Mouse (Mus musculus) layer of hippocampus, adult 2 months (tissue): ENCODE measurements around the gene Atp2b1. TPM values are rescaled to one million over a fixed set of nuclear protein-coding genes. Genes with fewer than 3 reads are reported as not detected.

Source experiments
- DNase-seq, 2 experiments: peaks; one replicate each; pipeline ENCODE4 v3.0.0; 2022; ENCODE audit warnings: low spot score in 2 of 2
- H3K27ac ChIP-seq: fragments of 200-600 bp; 2 replicates; pipeline ENCODE4 v1.8.1; 2022
- H3K4me3 ChIP-seq: fragments of 200-600 bp; 2 replicates; pipeline ENCODE4 v1.8.1; 2022; ENCODE audit warnings: mild to moderate bottlenecking
- CTCF ChIP-seq: fragments of 200-600 bp; conservative IDR thresholded peaks from 2 replicates; pipeline ENCODE4 v1.8.1; 2022; ENCODE audit warnings: antibody characterized with exemption, mild to moderate bottlenecking, moderate library complexity
- total RNA-seq, 2 experiments: library from RNA; stranded (reverse); gene quantifications; 2 replicates each; pipeline ENCODE4 v1.2.3; 2021

Gene Atp2b1
- total RNA-seq, 2 experiments from 2014 or later: 1,026 to 1,053 TPM

DNA sequence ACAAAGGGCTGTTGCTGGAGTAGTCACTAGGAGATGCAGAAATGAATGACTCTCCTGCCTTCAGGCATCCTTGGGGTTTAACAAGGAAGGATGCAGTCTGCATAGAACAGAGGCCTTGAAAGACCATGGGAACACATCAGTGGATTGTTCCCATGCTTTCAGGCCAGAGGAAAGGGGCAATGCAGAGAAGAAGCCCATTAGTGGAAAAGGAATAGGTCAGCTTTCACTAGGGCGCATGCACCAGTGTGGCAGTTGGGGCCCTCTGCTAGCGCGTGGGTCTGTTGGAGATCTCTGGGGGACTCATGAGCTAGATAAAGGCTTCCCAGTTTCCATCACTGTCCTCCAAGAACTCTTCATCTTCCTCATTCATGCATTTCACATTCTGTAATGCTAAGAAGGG is 41.9 kb downstream of the Atp2b1 start:
- TF ChIP-seq CTCF: no peak
- H3K27ac ChIP-seq: peak overlapping the region; percentile 47; the same call in 1 of the 2 replicates
- no peak for DNase-seq
- H3K4me3 ChIP-seq: no peak overlapping the region

DNA sequence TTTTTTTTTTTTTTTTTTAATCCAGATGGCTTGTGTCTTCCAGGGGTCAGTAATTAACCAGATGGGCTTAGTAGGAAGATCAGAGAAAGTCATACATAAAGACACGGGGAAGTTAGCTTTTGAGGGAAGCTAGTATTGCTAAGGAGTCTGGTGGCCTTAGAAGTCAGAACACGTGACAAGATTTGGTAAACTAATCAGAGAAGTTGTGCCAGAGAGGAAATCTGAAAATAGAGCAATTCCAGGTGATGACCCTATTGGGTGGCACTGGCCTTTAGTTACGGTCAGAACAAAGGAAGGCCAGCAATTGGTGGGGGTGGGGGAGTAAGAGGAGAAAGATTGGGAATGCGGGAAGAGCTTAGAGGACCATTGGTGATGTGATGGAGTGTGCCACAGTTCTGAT is 44.5 kb downstream of the Atp2b1 start:
- no peak overlapping the region for H3K4me3 ChIP-seq
- no peak for TF ChIP-seq CTCF
- no peak for DNase-seq
- H3K27ac ChIP-seq: peak overlapping the region; percentile 77

DNA sequence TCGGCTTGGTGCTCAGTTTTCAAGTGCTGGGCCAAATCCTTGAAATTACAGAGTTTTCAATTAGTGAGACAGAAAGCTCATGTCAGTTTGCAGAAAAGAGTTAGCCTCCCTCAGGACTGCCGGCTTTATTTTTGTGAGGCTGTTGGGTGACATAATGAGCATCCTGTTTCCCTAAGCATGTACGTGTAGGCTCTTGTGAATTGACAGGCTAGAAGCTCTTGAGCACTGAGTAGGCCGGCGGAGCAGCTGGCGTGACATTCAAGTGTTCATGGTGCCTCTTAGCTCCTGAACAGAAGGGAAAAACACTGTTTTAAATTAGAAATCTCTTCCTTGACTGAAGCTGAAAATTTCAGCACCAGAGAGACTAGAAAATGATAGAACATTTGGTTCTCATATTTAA is 45.2 kb downstream of the Atp2b1 start:
- no peak overlapping the region for H3K4me3 ChIP-seq
- no peak for TF ChIP-seq CTCF
- peak; percentile 46 to 81 for DNase-seq
- peak overlapping the region; percentile 77 for H3K27ac ChIP-seq

DNA sequence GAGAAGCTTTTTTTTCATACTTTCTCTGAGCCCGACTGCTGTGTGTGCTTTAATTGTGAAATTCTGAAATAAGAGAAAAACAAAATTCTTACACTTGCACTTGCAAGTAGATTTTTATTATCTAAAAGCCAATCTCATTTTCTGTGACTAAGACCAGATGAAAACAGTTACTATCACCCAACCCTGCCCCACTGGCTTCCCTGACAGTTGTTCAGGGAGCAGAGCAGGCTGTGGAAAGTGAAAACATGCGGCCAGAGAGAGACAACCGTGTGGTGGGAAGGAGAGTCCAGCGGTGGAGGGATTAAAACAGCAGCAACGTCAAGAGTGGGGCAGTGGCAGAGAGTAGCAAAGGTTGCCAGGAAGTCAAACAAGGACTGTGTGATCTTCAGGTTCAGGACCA is 46.7 kb downstream of the Atp2b1 start:
- H3K4me3 ChIP-seq: no peak overlapping the region
- DNase-seq: no peak
- H3K27ac ChIP-seq: peak overlapping the region; percentile 77
- TF ChIP-seq CTCF: no peak

DNA sequence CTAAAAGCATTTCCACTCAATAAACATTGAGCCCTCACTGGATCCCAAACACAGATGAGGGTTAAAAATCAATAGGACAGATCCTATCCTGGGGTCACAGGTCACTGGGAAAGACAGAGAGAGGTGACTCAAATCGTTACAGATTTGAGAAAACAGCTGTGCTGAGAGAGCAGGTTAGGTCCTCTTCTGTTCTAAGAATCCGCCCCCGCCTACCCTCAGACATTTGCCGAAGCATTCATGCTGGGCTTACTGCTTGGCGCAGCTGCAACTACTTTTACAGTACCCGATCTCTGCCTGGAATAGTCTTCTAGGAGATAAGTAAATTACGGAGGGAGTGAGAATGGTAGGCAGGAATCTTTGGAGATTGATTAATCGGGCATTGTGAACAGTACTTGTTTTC is 47.9 kb downstream of the Atp2b1 start:
- peak overlapping the region; percentile 9; the same call in 1 of the 2 replicates for H3K4me3 ChIP-seq
- TF ChIP-seq CTCF: no peak
- peak overlapping the region; percentile 77 for H3K27ac ChIP-seq
- DNase-seq: no peak

DNA sequence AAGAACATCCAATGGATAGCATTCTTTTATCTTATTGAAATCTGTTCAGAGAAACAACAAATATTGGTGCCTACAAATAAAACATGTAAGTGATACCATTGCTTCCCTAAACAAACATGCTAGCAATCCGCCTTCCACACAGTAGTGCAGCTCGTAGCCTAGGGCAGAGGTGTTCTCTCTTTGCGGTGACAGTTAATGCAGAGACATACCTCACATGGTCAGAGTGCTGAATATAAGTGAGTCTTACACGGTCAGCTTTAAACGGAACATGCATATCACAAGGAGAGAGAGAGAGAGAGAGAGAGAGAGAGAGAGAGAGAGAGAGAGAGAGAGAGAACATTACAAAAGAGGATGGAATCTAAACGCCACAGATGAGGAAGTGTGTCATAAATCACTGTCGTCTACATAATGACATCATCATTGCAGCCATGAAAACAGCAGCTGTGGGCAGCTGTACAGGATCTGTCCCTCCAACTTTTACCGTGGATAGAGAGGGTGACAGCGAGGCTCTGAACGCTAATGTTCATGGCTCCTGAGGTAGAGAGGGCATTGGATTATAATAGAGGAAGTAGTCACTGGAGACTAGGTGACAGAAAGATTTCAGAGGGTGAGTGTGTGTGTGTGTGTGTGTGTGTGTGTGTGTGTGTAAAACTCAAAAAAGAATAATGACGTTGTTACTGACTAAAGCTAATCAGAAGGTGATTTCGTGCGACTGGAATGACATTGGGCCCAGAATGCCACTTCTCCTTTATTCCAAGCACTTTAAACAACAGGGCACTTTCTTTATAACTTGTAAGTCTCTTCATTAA is 52.4 kb downstream of the Atp2b1 start:
- Histone ChIP-seq H3K27ac (no peak overlapping the region), H3K4me3 (no peak overlapping the region)
- no peak for TF ChIP-seq CTCF
- DNase-seq: no peak

DNA sequence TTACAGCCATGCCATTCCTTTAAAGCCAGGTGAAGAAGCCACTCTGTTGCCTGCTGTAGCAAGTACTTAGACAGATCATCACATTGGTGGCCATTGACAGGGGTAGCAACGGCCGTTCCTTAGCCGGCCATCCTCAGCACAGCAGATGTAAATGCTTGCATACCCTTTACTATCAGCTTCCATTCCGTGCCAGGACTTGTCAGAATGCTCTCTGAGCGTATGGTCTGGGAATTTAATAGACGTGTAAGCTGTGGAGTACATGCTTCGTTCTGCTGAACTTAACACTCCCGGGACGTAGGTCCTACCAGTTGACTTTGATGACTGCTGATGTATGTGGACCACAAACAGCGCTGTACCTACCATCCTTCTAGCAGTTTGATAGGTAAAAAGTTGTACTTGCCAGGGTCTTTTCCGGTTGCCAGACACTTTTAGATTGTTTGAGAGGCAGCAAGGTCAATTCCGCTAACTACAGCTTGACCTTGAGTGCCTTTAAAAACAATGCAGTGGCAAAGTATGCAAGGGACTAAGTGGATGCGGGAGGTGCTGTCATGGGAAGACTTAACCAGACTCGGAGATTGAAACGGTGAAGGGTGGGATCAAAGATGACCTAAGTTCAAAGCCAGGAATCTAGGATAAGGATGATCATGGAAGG is 53.2 kb downstream of the Atp2b1 start:
- DNase-seq: no peak
- Histone ChIP-seq H3K4me3 (no peak overlapping the region), H3K27ac (no peak overlapping the region)
- no peak for TF ChIP-seq CTCF

DNA sequence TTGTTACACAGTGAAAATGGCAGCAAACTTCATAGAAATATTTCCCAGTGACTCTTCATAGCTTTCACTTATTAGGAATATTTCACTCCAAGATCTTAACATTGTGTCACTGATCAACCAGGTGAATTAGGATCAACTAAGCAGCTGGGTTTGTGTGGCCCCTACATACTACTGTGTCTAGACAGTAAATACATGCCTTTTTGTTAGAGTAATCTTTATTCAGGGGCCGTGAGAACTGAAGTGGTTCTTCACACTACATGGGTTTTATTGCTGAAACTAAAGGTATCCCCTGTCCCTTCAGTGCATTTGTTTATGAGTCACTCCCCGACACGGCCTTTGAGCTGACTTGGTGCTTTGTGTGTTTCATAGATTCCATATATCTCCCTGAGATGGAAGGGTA is 56.7 kb downstream of the Atp2b1 start:
- Histone ChIP-seq H3K27ac (no peak overlapping the region), H3K4me3 (no peak overlapping the region)
- DNase-seq: no peak
- TF ChIP-seq CTCF: no peak

DNA sequence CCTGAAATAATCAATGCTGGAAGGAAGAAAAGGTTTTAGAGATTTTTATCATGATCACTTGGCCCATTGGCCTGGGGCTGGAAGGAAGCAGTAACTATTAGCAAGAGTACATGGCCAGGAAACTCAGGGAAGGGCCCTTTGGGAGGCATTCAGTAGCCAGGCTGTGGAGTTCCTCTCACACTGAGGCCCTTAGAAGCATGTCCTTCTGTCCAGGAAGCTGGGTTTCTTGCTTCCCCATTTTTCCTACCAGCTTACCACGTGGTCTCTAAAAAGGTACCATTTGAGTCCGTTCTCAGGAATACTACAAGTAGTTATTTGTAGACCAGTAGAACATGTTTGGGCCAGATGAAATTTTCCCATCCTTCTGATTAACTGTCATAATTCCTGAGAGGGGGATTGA is 58.2 kb downstream of the Atp2b1 start:
- H3K4me3 ChIP-seq: peak overlapping the region; percentile 30
- no peak for TF ChIP-seq CTCF
- H3K27ac ChIP-seq: peak overlapping the region; percentile 6; the same call in 1 of the 2 replicates
- no peak for DNase-seq

DNA sequence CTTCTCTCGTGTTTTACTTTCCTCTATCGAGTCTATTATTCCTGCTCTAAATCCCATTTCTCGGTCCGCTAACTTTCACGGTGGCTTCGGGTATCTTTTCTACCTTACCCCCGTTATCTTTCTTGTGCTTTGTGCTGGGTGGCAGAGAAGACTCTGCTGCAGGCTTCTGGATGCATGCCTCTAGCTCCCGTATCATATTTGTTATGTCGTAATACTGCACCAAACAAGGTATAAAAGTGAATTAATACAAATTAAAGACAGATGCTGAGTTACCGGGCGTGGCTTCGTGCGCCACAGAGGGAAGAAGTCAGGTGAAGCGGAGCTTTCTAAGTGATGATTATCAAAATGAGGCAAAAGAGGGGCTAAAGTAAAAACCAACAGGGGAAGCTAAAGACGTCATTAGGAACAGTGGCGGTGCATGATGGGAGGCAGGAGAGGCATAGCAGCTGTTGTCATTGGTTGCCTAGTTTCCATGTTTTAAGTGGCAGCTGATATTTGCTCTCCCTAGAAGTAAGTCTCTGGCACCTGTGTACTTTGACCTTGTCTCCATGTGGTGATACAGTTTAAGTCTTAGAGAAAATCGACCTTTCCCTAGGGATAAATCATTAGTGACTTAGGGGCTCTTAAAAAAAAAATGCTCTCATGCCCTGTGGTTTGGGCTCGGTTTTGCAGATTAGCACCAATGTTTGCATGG is 58.9 kb downstream of the Atp2b1 start:
- peak overlapping the region; percentile 30 for H3K4me3 ChIP-seq
- no peak for TF ChIP-seq CTCF
- H3K27ac ChIP-seq: peak overlapping the region; percentile 15; the same call in 1 of the 2 replicates
- DNase-seq: no peak

DNA sequence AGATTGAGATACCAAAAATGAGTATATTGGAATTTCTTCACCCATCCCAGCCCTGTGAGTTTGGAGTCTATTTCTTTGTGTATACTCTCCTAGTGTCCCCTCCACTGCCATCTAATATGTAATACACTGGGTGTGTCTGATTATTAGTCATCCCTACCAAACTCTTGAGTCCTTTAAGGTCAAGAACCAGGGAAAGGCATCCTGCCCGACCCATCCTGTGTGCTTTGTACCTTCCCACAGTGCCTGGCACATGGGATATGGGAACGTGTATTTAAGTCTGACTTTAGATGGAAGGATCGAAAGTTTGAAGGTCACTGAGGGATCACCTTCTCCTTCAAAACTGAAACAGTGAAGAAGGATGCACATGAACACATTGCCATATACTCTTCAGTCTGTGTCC is 60.4 kb downstream of the Atp2b1 start:
- no peak for TF ChIP-seq CTCF
- H3K4me3 ChIP-seq: no peak overlapping the region
- no peak for DNase-seq
- no peak overlapping the region for H3K27ac ChIP-seq

DNA sequence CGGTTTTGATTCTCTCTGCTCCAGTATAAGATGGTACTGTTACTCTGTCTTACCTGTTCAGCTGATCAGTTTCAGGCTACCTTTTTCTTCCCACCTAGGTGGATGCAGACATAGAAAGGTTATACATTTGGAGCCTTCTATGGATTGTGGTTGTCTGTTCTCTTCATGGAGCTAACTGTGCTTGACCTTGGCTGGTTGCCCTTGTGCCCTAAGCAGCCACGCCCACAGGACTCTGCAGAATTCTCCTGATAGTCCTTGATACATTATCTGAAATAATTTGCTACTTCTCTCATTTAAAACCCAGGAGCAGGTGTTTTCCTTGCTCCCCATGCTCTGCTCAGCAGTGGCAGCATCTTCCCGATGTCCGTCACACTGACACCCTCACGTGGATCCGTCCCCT is 61.4 kb downstream of the Atp2b1 start:
- no peak for TF ChIP-seq CTCF

DNA sequence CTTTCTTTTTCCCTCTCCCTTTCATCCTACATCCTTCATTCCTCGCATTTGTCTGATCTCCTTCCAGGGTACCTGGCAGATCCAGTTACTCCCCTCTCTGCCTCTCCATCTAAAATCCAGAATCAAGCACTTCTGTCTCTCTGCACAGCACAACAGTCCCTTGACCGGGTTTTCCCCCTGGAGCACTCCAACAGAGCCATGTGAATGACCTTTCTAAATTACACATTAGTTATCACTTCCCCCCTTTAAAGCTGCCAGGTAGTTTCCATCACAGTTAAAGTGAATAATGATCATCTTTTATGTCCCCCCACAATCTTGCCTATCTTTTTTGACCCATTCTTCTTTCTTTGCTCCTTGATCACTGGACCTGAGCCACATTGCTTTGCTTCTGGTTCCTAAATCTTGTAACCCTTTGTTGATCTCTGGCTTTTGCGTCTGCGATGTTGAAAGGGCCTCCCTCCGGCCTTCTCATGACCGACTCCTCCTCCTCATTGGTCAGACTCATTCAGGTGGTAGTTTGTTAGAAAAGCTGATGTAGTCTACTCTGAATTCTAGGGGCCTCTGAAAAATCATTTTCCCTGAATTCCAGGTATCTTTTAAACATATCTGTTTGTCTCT is 62.8 kb downstream of the Atp2b1 start:
- H3K27ac ChIP-seq: peak overlapping the region; percentile 72; the same call in 1 of the 2 replicates
- TF ChIP-seq CTCF: no peak
- DNase-seq: no peak
- H3K4me3 ChIP-seq: no peak overlapping the region

More for the DNA sequence above, 61.4 kb downstream of the Atp2b1 start:
- DNase-seq: no peak
- Histone ChIP-seq H3K4me3 (no peak overlapping the region), H3K27ac (peak overlapping the region; percentile 72; the same call in 1 of the 2 replicates)
